Mouse (Mus musculus) cerebellum, adult 2 months (tissue): Measurements from ENCODE around the gene Snx22. TPM values are rescaled to one million over a fixed set of nuclear protein-coding genes. Genes with fewer than 3 reads are reported as not detected.
A peak's percentile ranks its signal among the peaks of the same experiment; 100 is the strongest.

Experiments
- DNase-seq, 2 experiments: peaks; one replicate each; pipeline ENCODE4 v3.0.0; 2021
- H3K27ac ChIP-seq: fragments of 200-500 bp; 2 replicates; pipeline ENCODE4 v1.5.1; 2012; ENCODE audit warnings: low read length, control low read depth, inconsistent platforms; ENCODE audit not compliant: insufficient read depth
- H3K27me3 ChIP-seq: fragments of 200-500 bp; 2 replicates; pipeline ENCODE4 v1.6.1; 2012; ENCODE audit warnings: inconsistent platforms, mild to moderate bottlenecking, low read length, moderate library complexity; ENCODE audit not compliant: control insufficient read depth, insufficient read depth
- H3K4me1 ChIP-seq: fragments of 200-500 bp; 2 replicates; pipeline ENCODE4 v1.6.1; 2011; ENCODE audit warnings: low read length; ENCODE audit not compliant: control insufficient read depth, insufficient read depth
- H3K4me3 ChIP-seq: fragments of 200-500 bp; replicated peaks from 2 replicates; pipeline ENCODE3; 2011; ENCODE audit warnings: mild to moderate bottlenecking, low read depth, low read length, control low read depth; ENCODE audit not compliant: insufficient read depth
- CTCF ChIP-seq: fragments of 200-500 bp; IDR thresholded peaks from 2 replicates; pipeline ENCODE4 v1.5.1; 2011; ENCODE audit warnings: low read depth, mild to moderate bottlenecking, control low read depth, low read length, moderate library complexity, borderline replicate concordance; ENCODE audit not compliant: insufficient read depth
- POLR2A ChIP-seq: fragments of 200-500 bp; IDR thresholded peaks from 2 replicates; pipeline ENCODE4 v1.6.1; 2011; ENCODE audit warnings: low read length, control low read depth, borderline replicate concordance; ENCODE audit not compliant: insufficient read depth
- WGBS: fragments of 180-500 bp; shearing (Covaris S2); methylation state at CpG from one replicate; pipeline ENCODE4 v1.1.7; 2018; 5-methylcytosine and 5-hydroxymethylcytosine counted together
- polyA plus RNA-seq: library from polyadenylated mRNA; depleted of rRNA; stranded (reverse); fragments of >200 nt; gene quantifications from 2 replicates; pipeline ENCODE4 v1.2.3, GENCODE M21; 2012; rRNA removed

Gene Snx22
- polyA plus RNA-seq, result 8.8 and 9.7 TPM in 2 replicates

GRCm38 (mm10) chr9:66069583-66069982, at the start of gene Snx22:
Snx22 (minus strand) TSS chr9:66069719.
- no peak for TF ChIP-seq CTCF
- TF ChIP-seq POLR2A, result no peak
- Histone ChIP-seq H3K4me1 (no peaks in the 10 kb centered on the region), H3K27ac (no peak within 1 kb of the TSS), H3K27me3 (no peaks in the 10 kb centered on the region), H3K4me3 (peak within 1 kb of the TSS; percentile 66)
- WGBS, result 2% methylated on average over 22 of the region's 22 CpGs
- DNase-seq, result peak; percentile 86 to 87

- TF ChIP-seq POLR2A (no peak), CTCF (no peak)
- Histone ChIP-seq H3K27ac (peak overlapping the region; percentile 53; the same call in 1 of the 2 replicates), H3K27me3 (no peaks in the 10 kb centered on the region), H3K4me3 (no peak overlapping the region), H3K4me1 (peaks cover 10% of the 10 kb centered on the region; the same call in 1 of the 2 replicates)
- WGBS, result 16% methylated on average over 8 of the region's 8 CpGs
- DNase-seq, result no peak
Measured at GRCm38 (mm10) chr9:66116890-66117289, 47.4 kb upstream of the Snx22 start.

GRCm38 (mm10) chr9:66114341-66114740, 44.8 kb upstream of the Snx22 start:
- WGBS, result 93% methylated on average over 3 of the region's 3 CpGs
- TF ChIP-seq CTCF (no peak), POLR2A (no peak)
- no peaks in the 10 kb centered on the region for H3K27me3 ChIP-seq
- DNase-seq, result no peak
- H3K4me3 ChIP-seq, result no peak overlapping the region
- peaks cover 10% of the 10 kb centered on the region; the same call in 1 of the 2 replicates for H3K4me1 ChIP-seq
- H3K27ac ChIP-seq, result no peak overlapping the region

GRCm38 (mm10) chr9:66110611-66111379, 41.3 kb upstream of the Snx22 start:
- Histone ChIP-seq H3K27ac (no peak overlapping the region; the same call in 1 of the 2 replicates), H3K4me1 (no peaks in the 10 kb centered on the region), H3K4me3 (no peak overlapping the region), H3K27me3 (no peaks in the 10 kb centered on the region)
- WGBS, result 52% methylated on average over 8 of the region's 8 CpGs
- TF ChIP-seq CTCF (no peak), POLR2A (no peak)
- DNase-seq, result no peak

DNA sequence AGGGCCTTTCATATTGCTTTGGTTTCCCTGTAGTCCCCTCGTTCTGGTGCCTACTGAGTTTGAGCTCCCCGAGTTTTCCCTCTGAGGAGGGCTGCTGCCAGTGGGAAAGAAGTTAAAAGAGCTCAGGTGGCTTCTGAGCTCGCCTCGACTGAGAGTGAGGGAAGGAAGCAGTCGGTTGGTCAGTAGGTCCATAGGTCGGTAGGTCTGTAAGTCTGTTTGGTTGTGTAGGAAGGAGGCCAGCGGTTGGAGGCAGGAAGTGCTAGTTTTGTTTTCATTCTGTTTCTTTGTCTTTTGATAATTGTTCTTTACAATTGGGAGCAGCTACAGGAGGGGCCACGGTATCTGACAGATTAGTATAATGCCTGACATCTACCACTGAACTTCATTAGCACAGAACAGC, 40.6 kb upstream of the Snx22 start:
- no peak for DNase-seq
- Histone ChIP-seq H3K4me3 (no peak overlapping the region), H3K27me3 (no peaks in the 10 kb centered on the region), H3K27ac (no peak overlapping the region), H3K4me1 (no peaks in the 10 kb centered on the region)
- TF ChIP-seq POLR2A, result no peak
- no peak for TF ChIP-seq CTCF
- WGBS, result 64% methylated on average over 8 of the region's 8 CpGs

DNA sequence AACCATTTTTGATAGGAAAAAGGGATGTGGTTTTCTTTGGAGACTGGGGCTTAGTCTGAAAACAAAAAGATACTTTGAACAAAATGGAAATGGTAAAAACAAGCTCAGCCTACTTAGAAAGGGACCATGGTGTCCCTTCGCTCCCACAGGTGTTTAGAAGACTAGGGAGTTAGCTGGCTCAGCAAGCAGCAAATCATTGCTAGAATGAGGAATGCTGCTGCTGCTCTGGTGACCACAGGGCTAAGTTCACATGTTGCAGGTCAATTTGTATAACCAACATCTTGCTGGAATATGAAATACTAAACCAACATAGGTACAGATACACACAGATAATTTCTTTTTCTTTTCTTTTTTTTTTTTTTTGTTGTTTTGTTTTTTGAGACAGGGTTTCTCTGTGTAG, 40.1 kb upstream of the Snx22 start:
- TF ChIP-seq CTCF (no peak), POLR2A (no peak)
- H3K27ac ChIP-seq, result no peak overlapping the region
- 97% methylated on average over 1 of the region's 1 CpGs for whole genome bisulfite sequencing
- no peak for DNase-seq
- no peak overlapping the region for H3K4me3 ChIP-seq
- no peaks in the 10 kb centered on the region for H3K27me3 ChIP-seq
- no peaks in the 10 kb centered on the region for H3K4me1 ChIP-seq

DNA sequence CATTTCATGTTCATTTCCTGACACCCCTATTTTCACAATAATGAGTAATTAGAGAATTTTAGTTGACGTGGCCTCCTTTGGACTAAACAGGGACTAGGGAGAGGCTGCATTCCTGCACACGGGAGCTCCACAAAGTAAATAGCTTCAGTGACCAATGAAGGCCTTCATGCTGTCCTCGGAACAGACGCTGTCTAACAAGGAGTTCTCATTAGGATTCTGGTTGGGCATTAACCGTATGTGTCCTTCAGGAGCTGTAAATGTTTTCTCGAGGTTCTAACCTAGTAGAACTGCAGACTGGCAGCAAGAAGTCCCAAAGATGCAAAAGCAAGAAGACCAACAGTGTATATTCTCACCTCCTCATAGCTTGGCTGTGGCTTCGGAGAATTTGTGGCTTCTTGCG, 35.6 kb upstream of the Snx22 start:
- WGBS, result 89% methylated on average over 8 of the region's 8 CpGs

GRCm38 (mm10) chr9:66104601-66105000, 35.1 kb upstream of the Snx22 start:
- Histone ChIP-seq H3K27me3 (no peaks in the 10 kb centered on the region), H3K4me3 (no peak overlapping the region), H3K27ac (no peak overlapping the region), H3K4me1 (no peaks in the 10 kb centered on the region)
- DNase-seq, result no peak
- WGBS, result 95% methylated on average over 4 of the region's 4 CpGs
- no peak for TF ChIP-seq POLR2A

More for the DNA sequence above, 35.6 kb upstream of the Snx22 start:
- TF ChIP-seq CTCF, result no peak
- TF ChIP-seq POLR2A, result no peak
- no peak overlapping the region for H3K27ac ChIP-seq
- no peak for DNase-seq
- H3K4me1 ChIP-seq, result no peaks in the 10 kb centered on the region
- H3K4me3 ChIP-seq, result no peak overlapping the region
- H3K27me3 ChIP-seq, result no peaks in the 10 kb centered on the region
